Mouse (Mus musculus) liver, postnatal 0 days (tissue): Measurements from ENCODE around the gene Eng. TPM values are rescaled to one million over a fixed set of nuclear protein-coding genes. Genes with fewer than 3 reads are reported as not detected.

Experiments used
- ATAC-seq: fragments of 200-750 bp; cut with Nextera tagmentation; 2 replicates; pipeline ENCODE4 v1.8.0; 2017; ENCODE audit warnings: mild to moderate bottlenecking, moderate library complexity
- DNase-seq: peaks from one replicate; pipeline ENCODE4 v3.0.0-alpha.2; 2016
- H3K27ac ChIP-seq: fragments of 300-500 bp; sonication (generic); 2 replicates; pipeline ENCODE4 v1.5.1; 2014; ENCODE audit warnings: antibody characterized with exemption, moderate library complexity, mild to moderate bottlenecking, low read depth
- H3K27me3 ChIP-seq: fragments of 300-500 bp; sonication (generic); 2 replicates; pipeline ENCODE4 v1.6.1; 2014; ENCODE audit warnings: low read length, control low read depth, mixed read lengths; ENCODE audit not compliant: insufficient read depth
- H3K36me3 ChIP-seq: fragments of 300-500 bp; sonication (generic); replicated peaks from 2 replicates; pipeline ENCODE4 v1.6.1; 2014; ENCODE audit warnings: mild to moderate bottlenecking, control low read depth, low read length, moderate library complexity, mixed read lengths; ENCODE audit not compliant: insufficient read depth
- H3K4me1 ChIP-seq: fragments of 300-500 bp; sonication (generic); 2 replicates; pipeline ENCODE4 v1.6.1; 2014; ENCODE audit warnings: antibody characterized with exemption, mild to moderate bottlenecking, control low read depth; ENCODE audit not compliant: insufficient read depth
- H3K4me2 ChIP-seq: fragments of 300-500 bp; sonication (generic); 2 replicates; pipeline ENCODE4 v1.6.1; 2014; ENCODE audit warnings: low read depth, mild to moderate bottlenecking, low read length, moderate library complexity, mixed read lengths
- H3K4me3 ChIP-seq: fragments of 300-500 bp; sonication (generic); 2 replicates; pipeline ENCODE4 v1.5.1; 2014; ENCODE audit warnings: low read depth, low read length
- H3K9ac ChIP-seq: fragments of 300-500 bp; sonication (generic); replicated peaks from 2 replicates; pipeline ENCODE4 v1.6.1; 2014; ENCODE audit warnings: mild to moderate bottlenecking, moderate library complexity
- H3K9me3 ChIP-seq: fragments of 300-500 bp; sonication (generic); 2 replicates; pipeline ENCODE4 v1.6.1; 2016; ENCODE audit warnings: mild to moderate bottlenecking, control low read depth, low read length, mixed read lengths
- CTCF ChIP-seq: sonication (generic); IDR thresholded peaks from 2 replicates; pipeline ENCODE4 v1.5.1; 2016; ENCODE audit warnings: antibody characterized with exemption, low read depth
- EP300 ChIP-seq: IDR thresholded peaks from 2 replicates; pipeline ENCODE4 v1.6.1; 2016; ENCODE audit warnings: antibody characterized with exemption, low read depth, mild to moderate bottlenecking
- WGBS: fragments of 180-500 bp; shearing (Covaris S2); extraction: QIAGEN DNeasy Blood & Tissue Kit; methylation state at CpG from one replicate; pipeline ENCODE4 v1.1.7; 2014; ENCODE audit not compliant: insufficient replicate concordance; 5-methylcytosine and 5-hydroxymethylcytosine counted together
- polyA plus RNA-seq: library from polyadenylated mRNA; unstranded; fragments of >200 nt; fragmentation: Nextera tagmentation; extraction: Ambion mirVana; gene quantifications from 2 replicates; pipeline ENCODE4 v1.2.1, GENCODE M21; 2015

The Eng gene
- polyA plus RNA-seq, 1 experiment from 2014 or later, result 30.2 TPM

DNA sequence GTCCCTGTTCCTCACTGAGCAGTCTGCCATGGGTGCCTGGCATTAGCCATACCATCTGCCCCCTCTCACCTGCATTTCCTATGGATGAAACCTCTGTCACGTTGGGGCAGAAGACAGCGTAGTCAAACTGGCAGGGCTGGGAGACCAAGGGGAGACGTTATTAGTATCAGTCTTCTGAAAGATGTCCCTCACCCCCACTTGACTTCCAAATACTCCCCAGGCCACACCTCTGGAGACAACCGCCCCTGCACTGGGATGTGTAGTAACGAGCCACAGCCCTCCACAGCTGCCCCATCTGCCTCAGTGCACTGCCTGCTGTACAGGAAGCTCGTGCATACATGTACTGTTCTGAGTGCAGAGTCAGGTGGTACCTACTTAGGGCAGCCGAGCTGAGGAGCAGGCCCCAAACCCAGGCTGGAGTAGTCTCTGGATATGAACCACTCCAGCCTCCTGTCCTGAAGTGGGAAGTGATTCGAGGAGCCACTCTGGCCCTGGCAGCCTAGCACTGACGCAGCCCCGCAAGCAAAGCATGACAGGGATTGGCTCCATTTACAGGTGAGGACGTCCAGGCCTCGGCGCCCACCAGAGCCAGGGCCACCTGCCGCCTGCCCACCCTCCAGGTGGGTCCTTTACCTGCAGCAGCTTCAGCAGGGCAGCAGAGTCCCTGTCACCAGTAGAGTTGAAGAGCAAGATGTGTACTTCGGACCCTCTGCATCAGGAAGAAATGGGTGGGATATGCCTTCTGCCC, 38.5 kb downstream of the Eng start:
- no peak overlapping the region for H3K4me3 ChIP-seq
- no peak overlapping the region for H3K4me2 ChIP-seq
- TF ChIP-seq CTCF, result no peak
- TF ChIP-seq EP300, result no peak
- H3K4me1 ChIP-seq, result no peaks in the 10 kb centered on the region
- WGBS, result 83% methylated on average over 15 of the region's 15 CpGs
- H3K9ac ChIP-seq, result no peak overlapping the region
- H3K27ac ChIP-seq, result no peak overlapping the region
- no peak for DNase-seq
- peaks cover 54% of the 10 kb centered on the region for H3K36me3 ChIP-seq
- H3K9me3 ChIP-seq, result no peaks in the 10 kb centered on the region
- H3K27me3 ChIP-seq, result no peaks in the 10 kb centered on the region
- ATAC-seq, result no peak

DNA sequence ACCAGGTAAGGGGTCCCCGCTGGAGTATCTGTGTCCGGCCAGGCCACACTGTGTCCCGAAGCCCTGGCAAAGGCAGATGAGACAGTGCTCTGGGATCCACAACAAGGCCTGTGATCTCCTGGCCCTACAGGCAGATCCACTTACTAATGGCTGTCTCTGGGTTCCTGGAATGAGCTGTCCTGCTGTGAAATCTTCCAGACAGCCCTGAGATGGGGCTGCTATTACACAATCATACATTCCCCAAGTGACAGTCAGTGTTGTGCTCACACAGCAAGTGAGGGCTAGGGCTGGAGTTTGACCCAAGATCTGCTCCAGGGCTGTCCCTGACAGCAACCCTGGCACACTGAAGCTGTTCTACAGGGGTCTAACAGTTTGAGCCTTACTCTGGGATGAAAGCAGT, 39.4 kb downstream of the Eng start:
- no peak for DNase-seq

DNA sequence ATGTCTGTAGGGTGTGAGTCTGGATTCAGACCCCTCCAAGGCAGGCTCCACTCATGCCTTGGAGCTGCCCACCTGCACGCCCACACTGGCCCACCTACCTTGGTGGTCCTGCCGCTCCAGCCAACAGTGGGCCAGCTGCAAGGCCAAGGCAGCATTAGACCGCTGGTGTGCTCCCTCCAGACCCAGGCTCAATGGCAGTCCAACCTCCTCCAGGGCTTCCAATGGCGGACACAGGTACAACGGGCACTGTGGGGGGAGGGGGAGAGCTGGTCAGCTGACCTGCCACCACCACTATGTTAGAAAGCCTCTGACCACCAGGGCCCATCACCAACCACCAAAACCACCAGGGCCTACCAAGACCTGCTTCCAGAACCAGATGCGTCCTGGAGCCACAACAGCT, 40.2 kb downstream of the Eng start:
- ATAC-seq, result no peak
- H3K27ac ChIP-seq, result no peak overlapping the region
- no peak overlapping the region for H3K9ac ChIP-seq
- no peak for DNase-seq
- TF ChIP-seq EP300, result no peak
- TF ChIP-seq CTCF, result no peak
- peaks cover 3% of the 10 kb centered on the region; the same call in 1 of the 2 replicates for H3K4me1 ChIP-seq
- no peak overlapping the region for H3K4me2 ChIP-seq
- 83% methylated on average over 4 of the region's 6 CpGs for WGBS
- no peaks in the 10 kb centered on the region for H3K27me3 ChIP-seq
- H3K4me3 ChIP-seq, result no peak overlapping the region
- no peaks in the 10 kb centered on the region for H3K9me3 ChIP-seq
- H3K36me3 ChIP-seq, result peaks cover 52% of the 10 kb centered on the region

More for the DNA sequence above, 39.4 kb downstream of the Eng start:
- Histone ChIP-seq H3K27me3 (no peaks in the 10 kb centered on the region), H3K27ac (no peak overlapping the region), H3K4me1 (0 out of 2 replicates have a peak, but pooled peaks cover 3% of the 10 kb centered on the region), H3K9me3 (no peaks in the 10 kb centered on the region), H3K36me3 (peaks cover 54% of the 10 kb centered on the region), H3K9ac (no peak overlapping the region), H3K4me3 (no peak overlapping the region), H3K4me2 (no peak overlapping the region)
- WGBS, result 87% methylated on average over 3 of the region's 3 CpGs
- ATAC-seq, result no peak
- TF ChIP-seq EP300, result no peak
- no peak for TF ChIP-seq CTCF

DNA sequence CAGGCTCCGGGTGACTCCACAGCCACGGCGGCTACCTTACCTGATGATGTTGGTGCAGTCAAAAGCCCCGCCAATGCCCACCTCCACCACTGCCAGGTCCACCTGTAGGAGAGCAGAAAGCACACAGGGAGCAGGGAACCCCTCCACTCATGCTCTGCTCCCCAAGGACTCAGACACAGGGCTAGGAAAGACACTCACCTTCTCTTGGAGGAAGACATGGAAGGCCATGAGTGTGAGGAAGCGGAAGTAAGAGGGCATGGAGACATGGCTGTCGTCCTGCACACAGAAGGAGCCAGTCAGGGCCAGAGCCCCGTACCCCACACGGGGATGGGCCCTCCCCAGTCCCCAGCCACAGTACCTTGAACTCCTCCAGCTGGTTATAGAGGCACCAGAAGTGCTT, 41.2 kb downstream of the Eng start:
- H3K9me3 ChIP-seq, result no peaks in the 10 kb centered on the region
- 81% methylated on average over 8 of the region's 8 CpGs for whole genome bisulfite sequencing
- no peak overlapping the region for H3K9ac ChIP-seq
- H3K4me3 ChIP-seq, result no peak overlapping the region
- no peak for ATAC-seq
- no peaks in the 10 kb centered on the region for H3K27me3 ChIP-seq
- H3K4me2 ChIP-seq, result no peak overlapping the region
- H3K36me3 ChIP-seq, result peaks cover 45% of the 10 kb centered on the region
- TF ChIP-seq EP300 (no peak), CTCF (no peak)
- peaks cover 10% of the 10 kb centered on the region for H3K4me1 ChIP-seq
- no peak overlapping the region for H3K27ac ChIP-seq
- DNase-seq, result no peak

DNA sequence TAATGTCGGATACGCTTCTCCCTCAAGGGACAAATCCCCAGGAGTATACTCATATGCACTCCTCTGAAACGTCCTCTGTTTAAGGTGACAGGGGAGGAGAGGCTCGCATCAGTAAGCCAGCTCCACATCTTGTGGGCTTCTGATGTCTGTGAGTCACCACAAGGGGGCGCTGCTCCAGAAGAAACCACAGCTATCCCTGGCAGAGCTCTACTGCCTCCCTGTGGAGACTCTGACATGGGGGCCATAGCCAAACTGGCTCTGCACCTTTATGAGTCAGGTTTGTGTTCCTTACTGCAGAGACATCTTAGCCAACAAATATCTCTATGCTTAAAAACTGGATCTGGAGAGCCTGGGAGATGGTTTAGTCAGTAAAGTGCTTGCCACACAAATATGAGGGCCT, 43.0 kb downstream of the Eng start:
- H3K27ac ChIP-seq, result no peak overlapping the region
- peaks cover 24% of the 10 kb centered on the region for H3K4me1 ChIP-seq
- H3K36me3 ChIP-seq, result peaks cover 35% of the 10 kb centered on the region
- ATAC-seq, result peak; percentile 39
- DNase-seq, result peak; percentile 91
- no peaks in the 10 kb centered on the region for H3K27me3 ChIP-seq
- H3K9me3 ChIP-seq, result no peaks in the 10 kb centered on the region
- 15% methylated on average over 5 of the region's 5 CpGs for WGBS
- no peak overlapping the region for H3K9ac ChIP-seq
- H3K4me3 ChIP-seq, result no peak overlapping the region
- TF ChIP-seq EP300 (no peak), CTCF (peak; percentile 100)
- no peak overlapping the region for H3K4me2 ChIP-seq

DNA sequence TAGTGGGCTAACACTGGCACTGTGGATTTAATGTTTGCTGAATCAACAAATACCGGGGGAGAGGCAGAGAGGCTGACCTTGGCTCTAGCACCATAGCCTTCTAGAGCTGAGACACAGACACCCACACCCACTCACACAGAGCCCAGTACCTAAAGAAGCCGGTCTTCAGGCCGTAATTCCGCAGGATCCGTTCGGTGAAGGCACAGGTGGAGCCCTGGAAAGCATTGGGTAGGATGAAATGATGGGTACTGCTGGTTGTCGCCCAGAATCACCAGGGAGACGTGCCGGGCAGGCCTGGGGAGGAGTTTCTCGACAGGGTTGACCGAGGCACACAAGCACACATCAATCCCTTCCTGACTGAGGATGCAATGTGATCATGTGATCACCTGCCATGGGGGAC, 44.6 kb downstream of the Eng start:
- Histone ChIP-seq H3K4me3 (no peak overlapping the region), H3K9me3 (no peaks in the 10 kb centered on the region), H3K27me3 (no peaks in the 10 kb centered on the region), H3K4me1 (peaks cover 28% of the 10 kb centered on the region), H3K4me2 (no peak overlapping the region), H3K36me3 (peaks cover 22% of the 10 kb centered on the region), H3K27ac (no peak overlapping the region), H3K9ac (0 out of 2 replicates have a peak overlapping the region, but pooled peaks have one; percentile 7)
- no peak for ATAC-seq
- WGBS, result 62% methylated on average over 11 of the region's 11 CpGs
- DNase-seq, result no peak
- TF ChIP-seq EP300, result no peak
- no peak for TF ChIP-seq CTCF
